Mouse (Mus musculus) brown adipose tissue, adult 24 weeks (tissue): ENCODE measurements at regions not wholly inside any gene's neighbourhood (a gene's known extent, or its start where the extent isn't known, plus 50 kb on each side); places are given as distances from the start of the nearest gene placed in this dataset.

Experiments used
- H3K27ac ChIP-seq: fragments of 200-500 bp; replicated peaks from 2 replicates; pipeline ENCODE4 v1.5.1; 2012; ENCODE audit warnings: low read depth, mild to moderate bottlenecking, low read length
- H3K4me1 ChIP-seq: fragments of 200-500 bp; 2 replicates; pipeline ENCODE4 v1.6.1; 2012; ENCODE audit warnings: low read length, mixed read lengths; ENCODE audit not compliant: control insufficient read depth, insufficient read depth, insufficient read length
- H3K4me3 ChIP-seq: fragments of 200-500 bp; 2 replicates; pipeline ENCODE4 v1.5.1; 2012; ENCODE audit warnings: low read depth, mild to moderate bottlenecking, low read length, moderate library complexity; ENCODE audit not compliant: insufficient read depth

DNA sequence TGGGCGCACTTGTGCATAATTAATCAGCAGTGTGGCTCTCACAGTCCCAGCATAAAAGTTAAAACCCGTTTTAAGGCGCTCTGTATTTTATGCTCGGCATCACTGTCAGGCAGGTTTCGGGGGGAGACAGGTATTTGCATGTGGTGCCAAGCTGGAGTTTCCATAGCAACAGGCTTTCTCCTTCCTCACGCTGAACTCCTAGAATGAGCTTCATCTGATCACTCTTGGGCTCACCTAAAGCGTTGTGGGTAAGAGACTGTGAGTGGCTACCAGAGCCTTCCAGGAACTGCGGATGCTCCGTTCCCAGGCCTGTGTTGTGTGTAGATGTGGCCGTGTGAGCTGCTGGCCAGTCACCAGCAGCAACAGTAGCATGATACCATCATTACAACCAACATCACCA, 161.5 kb downstream of the Ajap1 start:
- no peak overlapping the region for H3K4me3 ChIP-seq
- H3K4me1 ChIP-seq: no peaks in the 10 kb centered on the region
- no peak overlapping the region for H3K27ac ChIP-seq

GRCm38 (mm10) chr4:153320602-153321001, 162.0 kb downstream of the Ajap1 start:
- no peak overlapping the region for H3K4me3 ChIP-seq
- H3K27ac ChIP-seq: no peak overlapping the region
- H3K4me1 ChIP-seq: no peaks in the 10 kb centered on the region

- Histone ChIP-seq H3K4me1 (no peaks in the 10 kb centered on the region), H3K27ac (no peak overlapping the region), H3K4me3 (no peak overlapping the region)
These were observed 165.5 kb downstream of the Ajap1 start for GRCm38 (mm10) chr4:153316964-153317724.

DNA sequence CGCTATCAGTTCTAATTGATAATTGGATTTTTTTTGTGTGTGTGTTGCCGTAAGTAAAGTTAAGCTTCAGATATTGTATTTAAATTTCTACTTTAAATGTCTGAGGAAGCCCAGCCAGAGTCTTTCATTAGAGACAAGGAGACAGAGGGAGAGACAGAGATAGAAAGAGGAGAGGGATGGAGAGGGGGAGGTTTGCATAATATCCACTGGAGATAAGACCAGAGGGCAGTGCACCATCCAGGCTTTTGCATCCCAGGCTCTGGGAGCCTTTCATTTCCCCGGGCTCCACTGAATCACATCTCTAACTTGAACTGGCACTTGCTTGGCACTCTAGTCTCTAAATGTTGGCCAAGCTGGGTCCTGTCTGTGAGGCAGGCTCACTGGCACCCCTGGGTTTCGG, 166.1 kb downstream of the Ajap1 start:
- Histone ChIP-seq H3K4me1 (no peaks in the 10 kb centered on the region), H3K27ac (no peak overlapping the region), H3K4me3 (no peak overlapping the region)

- no peak overlapping the region for H3K27ac ChIP-seq
- H3K4me3 ChIP-seq: no peak overlapping the region
- H3K4me1 ChIP-seq: no peaks in the 10 kb centered on the region
These were observed 168.7 kb downstream of the Ajap1 start for GRCm38 (mm10) chr4:153313961-153314360.

- H3K27ac ChIP-seq: no peak overlapping the region
- H3K4me3 ChIP-seq: no peak overlapping the region
- H3K4me1 ChIP-seq: no peaks in the 10 kb centered on the region
These were observed 171.0 kb downstream of the Ajap1 start for GRCm38 (mm10) chr4:153311574-153311973.

DNA sequence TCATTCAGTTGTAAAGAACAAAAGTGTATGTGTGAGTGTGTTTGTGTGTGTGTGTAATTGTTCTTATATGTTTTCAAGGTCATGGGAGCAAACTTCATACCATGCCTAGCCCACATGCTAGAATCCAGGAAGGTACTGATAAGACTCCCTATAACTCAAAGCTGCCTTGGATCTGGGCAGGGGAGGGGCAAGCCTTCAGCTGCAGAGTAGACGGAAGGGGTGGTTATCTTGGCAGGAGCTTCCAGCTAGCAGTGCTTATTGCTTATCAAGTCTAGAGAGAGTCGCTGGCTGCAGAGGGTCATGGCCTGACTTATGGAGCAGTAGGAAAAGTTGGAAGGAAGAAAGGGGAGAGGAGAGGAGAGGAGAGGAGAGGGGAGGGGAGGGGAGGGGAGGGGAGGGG, 172.0 kb downstream of the Ajap1 start:
- H3K4me3 ChIP-seq: no peak overlapping the region
- H3K27ac ChIP-seq: no peak overlapping the region
- no peaks in the 10 kb centered on the region for H3K4me1 ChIP-seq

GRCm38 (mm10) chr4:153303521-153303920, 179.1 kb downstream of the Ajap1 start:
- Histone ChIP-seq H3K4me3 (no peak overlapping the region), H3K27ac (no peak overlapping the region), H3K4me1 (no peaks in the 10 kb centered on the region)

- Histone ChIP-seq H3K4me1 (no peaks in the 10 kb centered on the region), H3K27ac (no peak overlapping the region), H3K4me3 (no peak overlapping the region)
These were observed 179.8 kb downstream of the Ajap1 start for GRCm38 (mm10) chr4:153302855-153303254.

DNA sequence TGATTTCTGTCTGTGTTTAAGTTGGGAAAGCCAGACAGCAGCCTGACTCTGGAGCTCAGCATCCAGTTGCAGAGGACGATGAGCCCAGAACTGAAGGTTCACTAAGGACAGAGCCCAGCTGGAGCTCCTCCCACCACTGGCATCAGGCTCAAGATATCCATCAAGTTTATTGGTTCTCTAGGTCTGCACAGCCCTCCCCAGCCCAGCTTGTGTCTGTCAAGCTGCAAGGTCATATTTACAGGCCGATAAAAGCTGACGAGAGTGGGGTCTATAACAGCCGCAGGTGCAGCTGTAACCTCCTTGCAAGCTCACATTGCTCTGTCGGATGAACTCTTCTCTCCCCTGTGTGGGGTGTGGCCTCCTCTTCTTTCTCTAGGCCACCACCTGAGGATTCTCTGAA, 184.3 kb downstream of the Ajap1 start:
- Histone ChIP-seq H3K4me3 (no peak overlapping the region), H3K4me1 (no peaks in the 10 kb centered on the region), H3K27ac (no peak overlapping the region)

DNA sequence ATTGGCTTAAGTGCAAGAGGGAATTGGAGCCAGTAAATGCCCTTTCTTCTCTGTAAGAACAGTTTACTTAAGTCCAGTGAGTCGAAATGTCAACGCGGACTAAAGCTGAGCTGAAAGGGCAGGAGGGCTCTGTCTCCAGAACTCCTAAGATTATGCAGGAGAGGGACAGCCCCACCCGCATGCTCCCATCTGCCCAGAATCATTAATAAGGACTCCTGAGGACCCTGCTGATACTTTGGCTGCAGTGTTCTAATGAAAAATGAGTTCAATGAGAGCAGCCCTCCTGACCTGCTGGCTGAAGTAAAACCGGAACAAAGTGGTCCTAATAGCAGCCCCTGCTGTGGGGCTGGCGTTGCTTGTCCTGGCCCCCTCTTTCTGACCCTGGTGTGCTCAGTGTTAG, 187.8 kb downstream of the Ajap1 start:
- H3K27ac ChIP-seq: no peak overlapping the region
- H3K4me1 ChIP-seq: no peaks in the 10 kb centered on the region
- no peak overlapping the region for H3K4me3 ChIP-seq

DNA sequence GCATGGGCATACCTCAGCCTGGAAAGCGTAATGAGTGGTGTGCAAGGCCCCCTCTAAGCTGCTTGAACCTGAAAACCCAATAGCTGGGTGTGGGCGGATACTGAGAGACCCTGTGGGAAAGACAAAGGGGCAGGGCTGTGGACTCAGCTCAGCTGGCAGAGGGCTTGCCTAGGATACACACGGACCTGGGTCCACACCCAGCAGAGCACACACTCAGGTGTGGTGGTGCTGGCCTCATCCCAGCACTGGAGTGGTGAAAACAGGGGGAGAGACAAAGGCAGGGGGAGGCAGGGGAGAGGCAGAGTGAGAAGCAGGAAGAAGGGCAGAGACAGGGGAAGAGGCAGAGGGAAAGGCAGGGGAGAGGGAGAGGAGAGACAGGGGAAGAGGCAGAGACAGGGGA, 189.5 kb downstream of the Ajap1 start:
- Histone ChIP-seq H3K27ac (no peak overlapping the region), H3K4me1 (no peaks in the 10 kb centered on the region), H3K4me3 (no peak overlapping the region)

DNA sequence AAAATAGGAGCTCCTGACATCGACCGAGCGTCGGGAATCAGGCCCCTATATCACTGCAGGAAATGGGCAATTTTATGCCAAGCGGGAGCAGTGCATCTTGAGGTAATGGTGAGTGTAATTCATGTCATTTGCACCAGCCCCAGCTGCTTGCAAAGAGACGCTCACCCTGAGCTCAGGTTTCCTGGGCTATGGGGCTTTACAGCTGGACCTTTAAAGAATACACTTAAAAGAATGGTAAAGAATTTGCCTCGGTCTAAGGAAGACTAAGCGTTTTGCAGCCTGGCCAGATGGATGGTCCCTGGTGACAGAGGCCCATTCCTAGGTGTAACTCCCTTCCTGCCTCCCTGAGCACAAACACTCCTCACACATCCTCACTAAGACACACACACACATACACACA, 194.2 kb downstream of the Ajap1 start:
- Histone ChIP-seq H3K27ac (no peak overlapping the region), H3K4me3 (no peak overlapping the region), H3K4me1 (no peaks in the 10 kb centered on the region)

DNA sequence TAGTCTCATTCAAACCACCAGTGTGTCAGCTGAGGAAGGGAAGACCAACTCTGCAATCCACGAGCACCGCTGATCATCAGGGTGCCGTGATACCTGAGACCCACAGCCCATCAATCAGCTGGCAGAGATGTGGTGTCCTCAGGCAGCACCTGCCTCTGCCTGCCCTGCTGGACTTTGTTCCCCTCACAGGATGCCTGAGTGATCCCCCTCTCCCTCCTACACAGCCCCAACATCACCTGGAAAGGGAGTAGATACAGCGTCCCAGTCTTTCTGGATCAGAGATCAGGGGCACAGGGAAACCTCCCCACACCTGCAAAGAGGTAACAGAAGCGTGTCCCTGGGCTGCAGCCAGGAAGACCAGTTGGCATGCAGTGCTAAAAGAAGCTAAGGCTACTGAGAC, 198.4 kb downstream of the Ajap1 start:
- Histone ChIP-seq H3K27ac (no peak overlapping the region), H3K4me3 (no peak overlapping the region), H3K4me1 (no peaks in the 10 kb centered on the region)

DNA sequence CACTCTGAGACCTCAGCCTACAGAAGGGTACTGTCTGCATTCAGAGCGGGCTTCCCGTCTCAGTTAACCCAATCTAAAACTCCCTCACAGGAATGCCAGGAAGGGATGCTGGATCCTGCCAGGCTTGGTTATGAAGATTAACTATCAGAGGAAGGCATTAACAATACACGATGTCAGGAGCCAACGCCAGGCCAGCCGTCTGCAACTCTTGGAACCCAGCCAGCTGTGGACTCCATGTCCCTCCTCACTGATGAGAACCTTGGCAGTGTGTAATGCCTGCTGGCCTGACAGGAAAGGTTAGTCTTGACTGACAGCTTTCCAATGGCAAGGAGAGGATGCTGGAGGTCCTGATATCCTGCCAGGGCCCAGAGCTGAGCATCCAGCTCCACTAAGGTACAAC, 206.0 kb downstream of the Ajap1 start:
- no peaks in the 10 kb centered on the region; the same call in 1 of the 2 replicates for H3K4me1 ChIP-seq
- no peak overlapping the region for H3K4me3 ChIP-seq
- H3K27ac ChIP-seq: no peak overlapping the region

DNA sequence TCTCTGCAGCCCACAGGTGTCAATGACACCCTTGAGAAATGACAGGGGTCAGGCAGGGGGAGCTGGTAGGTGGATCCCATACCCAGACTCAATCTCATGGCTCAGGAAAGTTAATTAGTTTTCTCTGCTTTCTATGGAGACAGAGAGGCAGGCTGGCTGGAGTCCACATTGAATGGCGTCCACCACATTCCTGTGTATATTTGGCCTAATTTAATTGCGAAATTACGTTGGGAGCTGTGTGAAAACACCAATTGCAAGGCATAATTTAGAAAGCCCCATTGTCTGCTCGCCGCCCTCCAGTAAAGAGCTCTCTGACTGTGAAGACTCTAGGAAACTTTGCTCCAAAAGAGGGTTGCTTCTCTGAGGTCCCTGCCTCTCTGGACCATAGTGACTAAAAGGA, 211.2 kb downstream of the Ajap1 start:
- no peak overlapping the region for H3K27ac ChIP-seq
- no peaks in the 10 kb centered on the region; the same call in 1 of the 2 replicates for H3K4me1 ChIP-seq
- no peak overlapping the region for H3K4me3 ChIP-seq
